Mouse (Mus musculus) WW6 (cell line): ENCODE results near the gene Smim15.

Experiments
- DNase-seq: peaks from one replicate; pipeline ENCODE4 v3.0.0-alpha.2; 2013; ENCODE audit warnings: low read depth, low spot score

Smim15 gene

DNA sequence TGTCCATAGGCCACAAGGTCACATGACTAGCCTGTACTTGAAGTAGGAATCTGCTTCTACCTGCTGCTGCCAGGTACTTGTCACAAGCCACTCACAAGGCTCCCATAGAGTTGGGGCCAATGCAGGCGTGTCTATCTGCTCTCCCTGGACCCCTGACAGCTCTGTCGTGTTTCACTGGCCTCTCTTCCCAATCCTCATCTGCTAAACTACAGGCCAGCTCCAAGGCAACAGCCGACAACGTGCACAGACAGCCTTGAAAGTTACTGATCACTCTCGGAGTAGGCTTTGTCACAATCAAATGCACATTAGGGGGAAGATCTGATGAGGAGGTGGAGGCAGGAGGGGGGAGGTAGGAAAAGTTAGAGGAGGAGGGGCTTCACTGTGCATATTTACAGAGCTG lies 18.7 kb downstream of the Smim15 start:
- no peak for DNase-seq

- no peak for DNase-seq
These were observed 19.3 kb downstream of the Smim15 start for GRCm38 (mm10) chr13:108063374-108064134.

GRCm38 (mm10) chr13:108064331-108064730 lies 20.1 kb downstream of the Smim15 start:
- DNase-seq, result no peak

- no peak for DNase-seq
These were observed 21.8 kb downstream of the Smim15 start for GRCm38 (mm10) chr13:108066021-108066420.

- DNase-seq, result no peak
These were observed 24.9 kb downstream of the Smim15 start for GRCm38 (mm10) chr13:108069151-108069550.

- no peak for DNase-seq
These were observed 25.9 kb downstream of the Smim15 start for GRCm38 (mm10) chr13:108070171-108070570.

DNA sequence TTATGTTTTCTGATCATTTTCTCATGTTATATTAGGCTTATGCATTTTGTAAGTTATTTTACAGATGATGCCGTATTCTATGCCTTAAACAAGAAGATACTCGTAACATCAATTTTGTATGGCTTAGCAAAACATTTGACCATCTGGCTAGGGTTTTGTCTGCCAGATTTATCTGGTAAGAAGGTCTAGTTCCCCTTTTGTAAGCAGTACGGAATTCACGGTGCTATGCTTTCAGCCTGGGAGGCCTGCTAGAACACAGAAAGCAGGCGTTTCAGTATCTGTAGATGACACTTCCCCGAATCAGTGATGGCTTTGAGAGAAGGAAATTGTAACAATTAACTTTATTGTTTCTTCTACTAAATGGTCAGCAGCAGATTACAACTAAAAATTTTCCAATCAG lies 33.2 kb downstream of the Smim15 start:
- no peak for DNase-seq

GRCm38 (mm10) chr13:108077901-108078300 lies 33.7 kb downstream of the Smim15 start:
- no peak for DNase-seq

DNA sequence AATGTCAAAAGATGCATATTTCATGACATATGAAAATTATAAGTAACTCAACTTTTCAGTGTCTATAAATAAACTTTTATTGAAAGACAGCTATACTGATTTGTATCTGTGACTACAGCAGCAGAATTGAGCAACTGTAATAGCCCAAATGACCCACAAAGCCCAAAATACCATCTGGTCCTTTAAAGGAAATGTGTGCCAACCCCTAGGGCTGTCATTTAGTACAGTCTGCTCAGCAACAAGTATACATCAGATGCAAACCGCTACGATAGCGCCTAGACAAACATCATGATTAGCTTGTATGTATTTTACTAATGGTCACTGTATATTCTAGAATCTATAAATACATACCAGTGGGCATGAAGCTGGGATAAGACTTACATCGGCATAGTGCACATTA lies 39.8 kb downstream of the Smim15 start:
- DNase-seq, result no peak

- DNase-seq, result no peak
These were observed 41.8 kb downstream of the Smim15 start for GRCm38 (mm10) chr13:108086036-108086435.

- DNase-seq, result no peak
These were observed 42.5 kb downstream of the Smim15 start for GRCm38 (mm10) chr13:108086724-108087123.

GRCm38 (mm10) chr13:108092290-108092689 lies 48.0 kb downstream of the Smim15 start:
- no peak for DNase-seq

GRCm38 (mm10) chr13:108094681-108095080 lies 50.4 kb downstream of the Smim15 start:
- DNase-seq, result no peak

GRCm38 (mm10) chr13:108095617-108096016 lies 51.4 kb downstream of the Smim15 start:
- DNase-seq, result no peak

DNA sequence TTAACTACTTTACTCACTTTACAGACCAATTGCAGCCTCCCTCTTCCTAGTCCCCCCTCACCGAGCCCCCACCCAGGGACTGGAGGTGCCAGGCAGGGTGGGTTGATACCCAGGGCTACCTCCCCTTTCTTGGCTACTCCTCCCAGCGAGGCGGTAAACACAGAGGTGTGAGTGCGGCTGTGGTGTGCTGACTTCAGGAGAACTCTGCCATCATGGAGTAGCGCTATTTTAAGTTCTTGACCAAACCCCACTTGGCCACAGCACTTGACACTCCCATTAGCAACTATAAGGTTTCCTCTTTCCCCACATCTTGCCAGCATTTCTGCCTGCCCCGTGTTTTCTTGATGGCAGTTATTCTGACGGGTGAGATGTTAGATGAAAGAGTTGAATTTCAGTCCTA lies 52.2 kb downstream of the Smim15 start:
- no peak for DNase-seq
